Mouse (Mus musculus): ENCODE data around the gene Ercc4.

- TF ChIP-seq CTCF (IDR thresholded peaks at IDR 0.05; ENCODE audit: low read depth) (no peak), EP300 (optimal IDR thresholded peaks at IDR 0.05) (no peak)
These were observed 87.1 kb downstream of the Ercc4 start for GRCm38 (mm10) chr16:13196626-13197025.

All from stomach, postnatal 0 days (tissue).